Mouse (Mus musculus) forebrain, embryonic 13.5 days (tissue): ENCODE results near the gene Uba2. TPM values are rescaled to one million over a fixed set of nuclear protein-coding genes. Genes with fewer than 3 reads are reported as not detected.
"Not testable (repeated sequence)": the region's sequence is repeated elsewhere in the genome, so short reads cannot be mapped to it uniquely, and the experiment has no call there.

Experiments used
- ATAC-seq: fragments of 200-750 bp; cut with Nextera tagmentation; 2 replicates; pipeline ENCODE4 v1.8.0; 2017
- H3K27ac ChIP-seq: fragments of 300-500 bp; sonication (generic); 2 replicates; pipeline ENCODE4 v1.5.1; 2015; ENCODE audit warnings: inconsistent platforms, mild to moderate bottlenecking, moderate library complexity
- H3K27me3 ChIP-seq: fragments of 300-500 bp; sonication (generic); 2 replicates; pipeline ENCODE4 v1.6.1; 2015; ENCODE audit warnings: mild to moderate bottlenecking, inconsistent platforms
- H3K36me3 ChIP-seq: fragments of 300-500 bp; sonication (generic); 2 replicates; pipeline ENCODE4 v1.6.1; 2015; ENCODE audit warnings: mild to moderate bottlenecking, inconsistent platforms; ENCODE audit not compliant: poor library complexity, severe bottlenecking
- H3K4me1 ChIP-seq: fragments of 300-500 bp; sonication (generic); 2 replicates; pipeline ENCODE4 v1.6.1; 2015; ENCODE audit warnings: inconsistent platforms
- H3K4me2 ChIP-seq: fragments of 300-500 bp; sonication (generic); 2 replicates; pipeline ENCODE4 v1.6.1; 2015; ENCODE audit warnings: inconsistent platforms, mild to moderate bottlenecking, moderate library complexity
- H3K4me3 ChIP-seq: fragments of 300-500 bp; sonication (generic); 2 replicates; pipeline ENCODE4 v1.5.1; 2015; ENCODE audit warnings: mild to moderate bottlenecking, inconsistent platforms
- H3K9ac ChIP-seq: fragments of 300-500 bp; sonication (generic); 2 replicates; pipeline ENCODE4 v1.6.1; 2015; ENCODE audit warnings: mild to moderate bottlenecking, inconsistent platforms
- H3K9me3 ChIP-seq: fragments of 300-500 bp; sonication (generic); replicated peaks from 2 replicates; pipeline ENCODE4 v1.6.1; 2016; ENCODE audit warnings: inconsistent platforms
- WGBS: fragments of 180-500 bp; shearing (Covaris S2); methylation state at CpG from one replicate; pipeline ENCODE4 v1.1.7; 2015; 5-methylcytosine and 5-hydroxymethylcytosine counted together
- polyA plus RNA-seq: library from polyadenylated mRNA; unstranded; fragments of >200 nt; fragmentation: Nextera tagmentation; extraction: Ambion mirVana; gene quantifications from 2 replicates; pipeline ENCODE4 v1.2.1, GENCODE M21; 2015

Uba2 gene
- polyA plus RNA-seq, 1 experiment from 2014 or later: 222 TPM

DNA sequence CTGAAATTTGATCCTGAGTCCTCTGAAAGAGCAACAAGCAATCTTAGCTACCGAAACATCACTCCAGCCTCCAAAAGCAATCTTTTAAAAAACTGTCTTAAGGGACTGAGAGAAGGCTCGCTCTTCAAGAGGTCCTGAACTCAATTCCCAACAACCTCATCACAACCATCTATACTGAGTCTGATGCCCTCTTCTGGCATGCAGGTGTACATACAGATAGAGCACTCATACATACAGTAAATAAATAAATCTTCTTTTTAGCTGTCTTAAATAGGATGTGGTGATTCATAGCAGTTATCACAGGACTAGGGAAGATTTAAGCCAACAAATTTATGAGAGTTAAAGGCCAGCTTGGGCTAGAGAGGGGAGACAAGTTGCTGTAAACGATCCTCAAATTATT lies 26.2 kb upstream of the Uba2 start:
- H3K36me3 ChIP-seq: peaks cover 29% of the 10 kb centered on the region
- peaks cover 9% of the 10 kb centered on the region for H3K4me1 ChIP-seq
- H3K4me2 ChIP-seq: peak overlapping the region; percentile 87
- H3K4me3 ChIP-seq: peak overlapping the region; percentile 96
- no peak for ATAC-seq
- peak overlapping the region; percentile 94 for H3K9ac ChIP-seq
- H3K9me3 ChIP-seq: no peaks in the 10 kb centered on the region
- H3K27me3 ChIP-seq: no peaks in the 10 kb centered on the region
- no peak overlapping the region for H3K27ac ChIP-seq
- 45% methylated on average over 3 of the region's 3 CpGs for WGBS

DNA sequence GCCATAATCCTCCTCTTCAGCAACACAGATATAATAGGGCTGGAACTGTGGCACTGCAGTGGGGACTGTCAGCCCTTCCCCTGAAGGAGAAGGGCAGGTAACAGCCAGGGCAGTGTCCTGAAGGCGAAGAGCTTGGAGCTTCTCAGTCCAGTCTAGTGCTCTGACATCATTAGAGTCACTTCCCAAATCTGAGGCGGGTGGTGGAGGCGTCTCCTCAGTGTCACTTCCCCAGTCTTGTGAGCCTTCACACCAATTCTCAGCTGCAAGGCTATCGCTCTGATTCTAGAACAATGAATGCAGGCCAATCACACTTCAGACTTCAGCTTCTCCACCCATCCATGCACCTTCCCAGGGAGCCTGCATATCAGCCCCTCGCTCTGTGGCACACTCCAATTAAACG lies 23.4 kb upstream of the Uba2 start:
- WGBS: 88% methylated on average over 6 of the region's 6 CpGs
- H3K4me3 ChIP-seq: no peak overlapping the region
- peaks cover 9% of the 10 kb centered on the region for H3K4me1 ChIP-seq
- no peak overlapping the region for H3K4me2 ChIP-seq
- ATAC-seq: no peak
- no peaks in the 10 kb centered on the region for H3K27me3 ChIP-seq
- H3K27ac ChIP-seq: no peak overlapping the region
- no peaks in the 10 kb centered on the region for H3K9me3 ChIP-seq
- peaks cover 47% of the 10 kb centered on the region for H3K36me3 ChIP-seq
- no peak overlapping the region for H3K9ac ChIP-seq

DNA sequence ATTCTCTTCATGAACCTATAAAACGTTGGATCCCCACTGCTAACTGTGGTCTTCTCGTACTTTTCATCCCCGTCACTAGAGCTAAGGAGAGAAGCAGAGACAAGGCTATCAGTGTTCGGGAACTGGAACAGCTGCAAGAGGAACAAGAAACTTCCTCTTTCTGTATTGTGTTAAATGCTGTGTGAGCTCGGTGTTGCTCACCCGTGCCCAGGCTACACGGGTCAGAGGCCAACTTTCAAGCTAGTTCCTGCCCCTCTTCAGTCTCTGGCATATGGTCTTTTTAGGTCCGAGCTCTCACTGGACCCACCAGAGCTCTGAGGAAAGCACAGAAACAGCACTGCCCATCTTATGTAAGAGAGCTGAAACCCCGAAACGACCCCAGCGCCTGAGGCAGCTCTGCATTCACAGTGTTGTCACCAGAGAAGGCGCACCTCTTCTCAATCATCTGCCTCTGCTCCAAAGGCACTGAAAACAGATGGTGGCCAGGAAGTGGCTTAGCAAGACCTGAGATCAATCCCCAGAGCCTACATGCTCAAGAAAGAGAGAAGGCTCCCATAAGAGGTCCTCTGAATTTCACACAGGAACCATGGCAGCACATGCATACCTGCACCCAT lies 20.1 kb upstream of the Uba2 start:
- ATAC-seq: no peak
- H3K27me3 ChIP-seq: no peaks in the 10 kb centered on the region
- peaks cover 76% of the 10 kb centered on the region for H3K36me3 ChIP-seq
- no peak overlapping the region for H3K4me3 ChIP-seq
- H3K9me3 ChIP-seq: no peaks in the 10 kb centered on the region
- H3K4me2 ChIP-seq: no peak overlapping the region
- no peaks in the 10 kb centered on the region for H3K4me1 ChIP-seq
- no peak overlapping the region for H3K27ac ChIP-seq
- 93% methylated on average over 12 of the region's 12 CpGs for WGBS
- H3K9ac ChIP-seq: no peak overlapping the region

DNA sequence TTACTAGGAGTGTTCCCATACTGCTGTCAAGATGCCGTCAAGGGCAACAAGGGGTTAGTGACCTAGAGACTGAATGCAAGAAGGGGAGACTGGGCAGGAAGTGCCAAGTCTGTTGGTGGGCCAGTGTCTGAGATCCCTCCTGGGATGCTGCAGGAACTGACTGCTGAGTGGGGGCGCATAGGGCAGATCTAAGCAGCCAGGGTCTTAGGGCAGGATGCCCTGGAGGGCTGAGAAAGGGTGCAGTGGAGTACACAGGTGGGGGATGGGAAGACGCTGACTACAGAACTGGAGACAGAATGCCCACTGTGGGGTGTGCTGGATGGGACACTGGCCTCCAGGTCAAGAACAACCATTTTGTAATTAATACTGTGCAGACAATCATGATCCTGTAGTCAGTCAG lies 14.4 kb upstream of the Uba2 start:
- H3K36me3 ChIP-seq: peaks cover 55% of the 10 kb centered on the region
- 88% methylated on average over 3 of the region's 3 CpGs for WGBS

DNA sequence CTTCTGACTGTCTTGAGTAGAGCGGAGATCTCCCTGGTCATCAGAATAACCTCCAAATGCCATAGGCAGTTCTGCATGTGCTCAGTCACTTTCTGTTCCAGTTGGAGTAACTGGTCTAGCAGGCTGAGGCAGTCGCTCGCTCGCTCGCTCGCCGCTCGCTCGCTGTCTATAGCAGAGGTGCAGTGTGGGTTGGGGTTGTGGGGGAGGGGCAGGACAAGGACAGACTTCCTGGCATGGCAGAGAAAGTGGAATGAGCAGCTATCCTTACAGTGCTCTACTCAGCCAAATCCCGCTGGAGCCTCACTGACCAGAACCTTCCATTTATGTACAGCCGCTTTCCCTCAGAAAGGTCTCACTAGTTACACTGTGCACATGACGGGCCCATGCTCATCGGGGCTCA lies 14.0 kb upstream of the Uba2 start:
- Histone ChIP-seq H3K4me2 (no peak overlapping the region), H3K9me3 (no peaks in the 10 kb centered on the region), H3K9ac (no peak overlapping the region), H3K27me3 (no peaks in the 10 kb centered on the region), H3K27ac (no peak overlapping the region), H3K4me3 (no peak overlapping the region), H3K4me1 (no peaks in the 10 kb centered on the region), H3K36me3 (peaks cover 50% of the 10 kb centered on the region)
- no peak for ATAC-seq
- 95% methylated on average over 13 of the region's 13 CpGs for WGBS

More for the DNA sequence above, 14.4 kb upstream of the Uba2 start:
- no peaks in the 10 kb centered on the region for H3K9me3 ChIP-seq
- no peaks in the 10 kb centered on the region for H3K27me3 ChIP-seq
- no peaks in the 10 kb centered on the region for H3K4me1 ChIP-seq
- no peak for ATAC-seq
- no peak overlapping the region for H3K4me3 ChIP-seq
- no peak overlapping the region for H3K9ac ChIP-seq
- H3K4me2 ChIP-seq: no peak overlapping the region
- no peak overlapping the region for H3K27ac ChIP-seq

DNA sequence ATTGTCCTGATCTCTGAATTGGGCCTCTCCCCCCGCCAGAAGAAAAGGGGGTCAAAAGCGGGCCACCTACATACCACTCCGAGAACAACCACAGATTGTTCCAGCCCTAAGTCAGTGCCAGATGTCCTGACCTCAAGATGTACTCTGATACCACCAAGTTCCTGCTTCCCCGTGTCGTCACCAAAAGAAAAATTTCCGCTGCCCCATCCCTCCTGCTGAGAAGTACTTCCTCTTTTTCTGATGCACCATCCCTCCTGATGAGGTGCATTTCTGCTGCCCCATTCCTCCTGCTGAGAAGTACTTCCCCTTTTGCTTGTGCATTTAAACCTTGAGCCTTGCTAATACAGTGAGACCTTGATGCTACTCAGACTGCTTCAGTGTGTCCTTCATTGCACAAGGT lies 6.8 kb upstream of the Uba2 start:
- ATAC-seq, H3K36me3 ChIP-seq, H3K9ac ChIP-seq, H3K4me1 ChIP-seq, H3K4me3 ChIP-seq, H3K27ac ChIP-seq, H3K9me3 ChIP-seq, H3K27me3 ChIP-seq, H3K4me2 ChIP-seq: not testable (repeated sequence)
- WGBS: 84% methylated on average over 6 of the region's 6 CpGs

DNA sequence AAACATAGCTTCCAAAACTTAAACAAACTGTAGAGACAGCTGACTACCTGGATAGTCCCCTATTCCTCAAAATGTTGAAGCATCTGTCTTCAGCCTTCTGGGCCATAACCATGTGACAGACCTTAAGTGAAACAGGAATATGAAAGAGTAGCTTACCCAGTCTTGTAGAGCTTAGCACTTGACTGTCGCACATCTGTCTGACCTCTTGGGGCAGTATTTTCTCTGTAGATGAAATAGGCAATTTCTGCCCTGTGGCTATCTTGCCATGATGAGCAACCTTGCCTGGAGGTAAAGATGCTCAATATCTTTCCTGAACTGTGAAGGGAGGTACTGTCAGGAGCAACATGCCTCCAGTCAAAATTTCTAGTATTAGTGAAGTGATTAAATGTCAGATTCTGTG lies 2.9 kb upstream of the Uba2 start:
- no peak for ATAC-seq
- WGBS: 80% methylated on average over 1 of the region's 1 CpGs
- H3K27me3 ChIP-seq: no peaks in the 10 kb centered on the region
- H3K27ac ChIP-seq: no peak overlapping the region
- no peak overlapping the region for H3K9ac ChIP-seq
- no peak overlapping the region for H3K4me2 ChIP-seq
- H3K4me1 ChIP-seq: peaks cover 3% of the 10 kb centered on the region
- H3K4me3 ChIP-seq: no peak overlapping the region
- no peaks in the 10 kb centered on the region for H3K9me3 ChIP-seq
- no peaks in the 10 kb centered on the region for H3K36me3 ChIP-seq

DNA sequence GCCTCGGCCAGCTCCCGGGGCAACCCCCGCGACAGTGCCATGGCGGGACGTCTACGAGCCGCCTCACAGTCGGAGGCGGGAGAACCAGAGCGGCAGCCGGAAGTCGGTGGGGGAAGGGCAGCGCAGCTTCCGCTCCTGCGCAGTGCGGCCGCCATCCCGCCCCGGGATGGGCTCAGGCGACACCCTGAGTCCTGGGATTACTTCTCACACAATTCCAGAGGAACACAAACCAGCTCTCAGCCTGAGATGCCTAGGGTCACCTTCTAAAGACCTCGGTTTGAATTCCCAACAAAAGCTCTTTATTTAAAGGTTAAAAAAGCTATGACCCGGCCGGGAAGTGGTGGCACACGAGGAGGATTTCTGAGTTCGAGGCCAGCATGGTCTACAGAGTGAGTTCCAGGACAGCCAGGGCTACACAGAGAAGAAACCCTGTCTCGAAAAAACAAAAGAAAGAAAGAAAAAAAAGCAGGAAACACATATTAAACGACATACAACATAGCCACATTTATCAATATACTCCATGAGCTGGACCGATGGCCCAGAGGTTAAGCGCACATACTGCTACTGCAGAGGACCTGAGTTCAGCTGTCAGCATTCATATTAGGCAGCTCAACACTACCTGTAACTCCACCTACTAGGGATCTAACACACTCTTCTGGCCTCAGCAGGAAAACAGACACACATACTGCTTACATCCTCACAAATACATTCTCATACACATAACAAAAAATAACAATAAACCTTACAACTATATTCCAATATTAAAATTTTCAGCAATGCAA lies 738 bp downstream of the Uba2 start:
- Histone ChIP-seq H3K9me3 (no peaks in the 10 kb centered on the region), H3K36me3 (peaks cover 16% of the 10 kb centered on the region), H3K27ac (peak overlapping the region; percentile 82), H3K4me3 (peak overlapping the region; percentile 96), H3K4me1 (peaks cover 13% of the 10 kb centered on the region), H3K27me3 (no peaks in the 10 kb centered on the region), H3K4me2 (peak overlapping the region; percentile 84), H3K9ac (peak overlapping the region; percentile 97)
- 10% methylated on average over 30 of the region's 30 CpGs for WGBS
- ATAC-seq: peak; percentile 98

DNA sequence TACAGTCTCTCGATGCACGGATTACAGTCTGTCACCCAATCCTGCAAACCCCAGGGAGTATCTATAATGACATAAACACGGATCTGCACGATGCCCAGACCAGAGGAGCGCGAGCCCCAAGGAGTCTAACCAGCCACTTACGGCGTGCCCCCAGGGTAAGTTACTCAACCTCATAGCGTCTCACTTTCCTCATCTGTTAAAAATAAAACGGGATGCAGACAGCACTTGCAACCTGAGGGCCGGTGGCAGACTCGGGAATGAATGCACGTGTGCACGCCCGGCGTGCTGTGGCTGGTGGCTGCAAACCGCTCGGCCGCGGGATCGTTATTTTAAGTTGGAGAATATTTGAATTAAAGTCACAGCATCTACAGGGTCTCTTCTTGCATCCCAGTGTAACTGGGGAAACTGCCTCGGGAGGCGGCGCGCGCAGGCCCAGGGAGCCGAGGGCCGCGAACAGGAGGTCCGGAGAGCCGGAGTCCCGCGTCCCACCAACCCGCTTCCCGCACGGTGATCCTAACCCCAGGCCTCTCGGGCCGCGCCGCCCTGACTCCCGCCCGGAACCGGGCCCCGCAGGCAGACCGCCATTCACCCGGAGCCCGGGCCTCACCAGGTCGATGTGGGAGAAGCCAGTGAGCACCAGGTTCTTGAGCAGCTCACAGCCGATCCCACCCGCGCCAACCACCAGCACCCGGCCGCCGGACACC lies 1.5 kb downstream of the Uba2 start:
- H3K36me3 ChIP-seq: peaks cover 23% of the 10 kb centered on the region
- peak overlapping the region; percentile 84 for H3K4me2 ChIP-seq
- H3K4me1 ChIP-seq: peaks cover 13% of the 10 kb centered on the region
- H3K27ac ChIP-seq: peak overlapping the region; percentile 82
- no peaks in the 10 kb centered on the region for H3K27me3 ChIP-seq
- peak; percentile 85 for ATAC-seq
- under 1% methylated on average over 44 of the region's 54 CpGs for WGBS
- peak overlapping the region; percentile 97 for H3K9ac ChIP-seq
- peak overlapping the region; percentile 96 for H3K4me3 ChIP-seq
- no peaks in the 10 kb centered on the region for H3K9me3 ChIP-seq

DNA sequence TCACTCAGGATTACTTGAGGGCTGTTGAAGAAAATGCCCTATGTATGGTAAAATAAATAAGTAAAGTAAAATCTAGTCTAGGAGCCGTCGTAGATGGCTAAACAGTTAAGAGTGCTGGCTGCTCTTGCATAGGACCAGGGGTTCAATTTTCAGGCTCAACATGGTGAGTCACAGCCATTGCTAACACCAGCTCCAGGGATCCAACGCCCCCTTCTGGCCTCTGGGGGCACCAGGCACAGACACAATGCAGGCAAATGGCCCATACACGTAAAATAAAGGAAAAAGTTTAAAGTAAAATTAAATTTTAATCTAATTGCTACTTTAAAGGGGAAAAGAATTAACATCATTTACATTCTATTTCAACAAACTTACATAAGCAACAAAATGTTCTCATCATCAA lies 2.5 kb downstream of the Uba2 start:
- H3K9me3 ChIP-seq: no peaks in the 10 kb centered on the region
- peak overlapping the region; percentile 29 for H3K4me2 ChIP-seq
- no peaks in the 10 kb centered on the region for H3K27me3 ChIP-seq
- peak overlapping the region; percentile 39; the same call in 1 of the 2 replicates for H3K9ac ChIP-seq
- ATAC-seq: no peak
- H3K36me3 ChIP-seq: peaks cover 34% of the 10 kb centered on the region
- 50% methylated on average over 4 of the region's 4 CpGs for WGBS
- H3K27ac ChIP-seq: no peak overlapping the region
- H3K4me3 ChIP-seq: peak overlapping the region; percentile 9
- peaks cover 13% of the 10 kb centered on the region for H3K4me1 ChIP-seq

DNA sequence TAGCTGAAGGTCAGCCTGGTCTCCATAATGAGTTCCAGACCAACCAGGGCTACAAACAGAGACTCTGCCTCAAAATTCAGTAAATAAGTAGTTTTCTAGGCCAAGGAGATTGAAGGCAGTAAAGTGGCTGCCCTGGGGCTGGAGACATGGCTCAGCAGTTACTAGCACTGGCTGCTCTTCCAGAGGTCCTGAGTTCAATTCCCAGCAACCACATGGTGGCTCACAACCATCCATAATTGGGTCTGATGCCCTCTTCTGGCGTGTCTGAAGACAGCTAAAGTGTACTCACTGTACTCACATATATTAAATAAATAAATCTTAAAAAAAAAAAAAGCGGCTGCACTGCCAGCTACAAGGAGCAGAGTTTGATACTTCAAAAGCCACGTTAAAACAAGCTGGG lies 3.4 kb downstream of the Uba2 start:
- H3K27ac ChIP-seq: no peak overlapping the region
- H3K9ac ChIP-seq: no peak overlapping the region
- peaks cover 42% of the 10 kb centered on the region for H3K36me3 ChIP-seq
- H3K4me2 ChIP-seq: no peak overlapping the region
- H3K27me3 ChIP-seq: no peaks in the 10 kb centered on the region
- WGBS: 90% methylated on average over 3 of the region's 3 CpGs
- H3K4me3 ChIP-seq: no peak overlapping the region
- H3K4me1 ChIP-seq: peaks cover 13% of the 10 kb centered on the region
- H3K9me3 ChIP-seq: no peaks in the 10 kb centered on the region
- no peak for ATAC-seq

DNA sequence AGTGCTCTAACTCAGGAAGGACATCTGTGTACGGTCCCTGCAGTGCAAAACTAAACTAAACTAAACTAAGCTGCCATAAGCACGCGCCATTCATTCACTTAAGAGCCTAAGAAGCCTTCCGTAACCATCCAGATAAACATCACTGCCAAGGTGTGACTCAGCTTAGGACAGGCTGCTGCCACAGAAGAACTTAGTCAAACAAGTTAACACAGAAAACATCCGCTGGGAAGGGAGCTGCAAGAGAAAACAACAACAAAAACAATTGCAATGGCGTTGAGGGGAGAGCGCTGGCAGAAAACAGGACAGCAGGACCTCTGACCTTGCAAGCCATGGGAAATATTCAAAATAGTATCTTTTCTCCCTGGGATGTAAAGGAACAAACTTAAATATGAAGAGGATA lies 4.7 kb downstream of the Uba2 start:
- no peak overlapping the region for H3K27ac ChIP-seq
- WGBS: 95% methylated on average over 7 of the region's 7 CpGs
- H3K9ac ChIP-seq: no peak overlapping the region
- H3K4me3 ChIP-seq: no peak overlapping the region
- peaks cover 54% of the 10 kb centered on the region for H3K36me3 ChIP-seq
- no peak overlapping the region for H3K4me2 ChIP-seq
- H3K4me1 ChIP-seq: peaks cover 13% of the 10 kb centered on the region
- no peak for ATAC-seq
- H3K9me3 ChIP-seq: no peaks in the 10 kb centered on the region
- no peaks in the 10 kb centered on the region for H3K27me3 ChIP-seq
